Mouse (Mus musculus) ES-Bruce4 (cell line): Measurements from ENCODE around the gene Selplg. TPM values are rescaled to one million over a fixed set of nuclear protein-coding genes. Genes with fewer than 3 reads are reported as not detected.

ENCODE experiments used
- H3K27ac ChIP-seq: 2 replicates; pipeline ENCODE4 v1.5.1; 2012; ENCODE audit warnings: low read length, inconsistent platforms; ENCODE audit not compliant: insufficient read depth
- H3K27me3 ChIP-seq: 2 replicates; pipeline ENCODE4 v1.6.1; 2012; ENCODE audit warnings: mild to moderate bottlenecking, low read length, inconsistent platforms; ENCODE audit not compliant: control insufficient read depth, poor library complexity, insufficient read depth, severe bottlenecking
- H3K36me3 ChIP-seq: 2 replicates; pipeline ENCODE4 v1.6.1; 2012; ENCODE audit warnings: inconsistent platforms, mild to moderate bottlenecking, low read length, moderate library complexity; ENCODE audit not compliant: control insufficient read depth, poor library complexity, insufficient read depth, severe bottlenecking
- H3K4me1 ChIP-seq: one replicate; pipeline ENCODE4 v1.8.1; 2011; ENCODE audit warnings: low read length; ENCODE audit not compliant: control insufficient read depth, insufficient read depth
- H3K4me3 ChIP-seq: 2 replicates; pipeline ENCODE4 v1.5.1; 2011; ENCODE audit warnings: low read depth, mild to moderate bottlenecking, low read length
- H3K9ac ChIP-seq: 2 replicates; pipeline ENCODE4 v1.6.1; 2012; ENCODE audit warnings: low read depth, mild to moderate bottlenecking, inconsistent platforms; ENCODE audit not compliant: poor library complexity, severe bottlenecking
- H3K9me3 ChIP-seq: replicated peaks from 2 replicates; pipeline ENCODE4 v1.6.1; 2012; ENCODE audit warnings: mild to moderate bottlenecking, low read length, inconsistent platforms; ENCODE audit not compliant: control insufficient read depth, poor library complexity, insufficient read depth, severe bottlenecking
- CTCF ChIP-seq: IDR thresholded peaks from one replicate; pipeline ENCODE4 v1.8.1; 2011; ENCODE audit warnings: low read depth, low read length
- EP300 ChIP-seq: IDR thresholded peaks from 2 replicates; pipeline ENCODE4 v1.6.1; 2011; ENCODE audit warnings: low read depth, low read length; ENCODE audit not compliant: insufficient read depth
- POLR2A ChIP-seq: IDR thresholded peaks from one replicate; pipeline ENCODE4 v1.8.1; 2011; ENCODE audit warnings: low read length; ENCODE audit not compliant: insufficient read depth
- polyA plus RNA-seq: library from polyadenylated mRNA; stranded (reverse); fragments of >200 nt; gene quantifications from 2 replicates; pipeline ENCODE4 v1.2.4, GENCODE M21; 2011; ENCODE audit warnings: low read depth; ENCODE audit not compliant: missing spikeins, insufficient read depth, insufficient read length

The Selplg gene
- polyA plus RNA-seq, 1 experiment, result 0.72 TPM

DNA sequence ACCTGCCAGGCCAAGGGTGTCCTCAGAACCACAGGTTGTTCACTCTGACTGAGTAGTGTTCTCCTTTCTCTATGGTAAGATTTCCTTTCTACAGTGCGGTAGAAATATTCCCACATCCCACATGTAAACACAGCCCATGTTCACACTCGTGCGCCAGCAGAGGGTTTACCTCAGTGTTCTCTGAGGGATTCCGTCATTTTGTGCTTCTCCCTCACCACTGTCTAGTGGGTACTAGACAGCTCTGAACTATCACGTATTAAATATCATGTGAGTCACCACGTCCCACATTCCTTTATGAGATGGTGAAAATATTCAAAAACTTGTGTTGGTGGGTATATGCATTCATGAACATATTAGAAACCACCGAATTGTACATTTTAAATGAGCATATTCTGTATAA lies 20.0 kb upstream of the Selplg start:
- Histone ChIP-seq H3K36me3 (peaks cover 4% of the 10 kb centered on the region), H3K9me3 (no peaks in the 10 kb centered on the region)

DNA sequence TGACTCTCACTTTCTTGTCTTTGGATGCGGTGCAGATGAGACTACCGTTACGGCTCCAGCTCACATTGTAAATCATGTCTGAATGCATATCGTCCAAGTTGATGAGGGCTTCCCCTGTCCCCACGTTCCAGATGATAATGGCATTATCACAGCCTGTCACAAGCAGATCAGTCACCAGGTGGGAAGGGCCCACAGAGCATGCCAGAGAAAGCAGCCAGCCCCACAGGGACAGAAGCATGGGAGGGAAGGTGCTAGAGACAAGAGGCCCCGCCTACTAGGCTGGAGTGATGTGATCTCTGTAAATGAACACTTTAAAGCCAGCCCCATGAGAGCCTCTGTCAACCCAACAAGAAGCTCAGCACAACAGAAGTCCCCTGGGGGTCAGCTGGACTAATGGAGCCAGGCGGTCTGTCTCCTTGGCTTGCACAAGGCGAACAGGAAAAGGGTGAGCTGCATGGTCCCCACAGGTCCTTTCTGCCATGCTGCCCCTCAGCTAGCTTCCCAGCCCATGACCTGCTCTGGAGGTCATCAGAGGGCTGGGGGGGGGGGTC lies 18.3 kb upstream of the Selplg start:
- Histone ChIP-seq H3K4me3 (no peak overlapping the region), H3K9ac (no peak overlapping the region), H3K27ac (no peak overlapping the region), H3K36me3 (peaks cover 12% of the 10 kb centered on the region), H3K4me1 (no peaks in the 10 kb centered on the region), H3K27me3 (no peaks in the 10 kb centered on the region), H3K9me3 (no peaks in the 10 kb centered on the region)
- TF ChIP-seq EP300 (no peak), POLR2A (no peak), CTCF (no peak)

More for the DNA sequence above, 20.0 kb upstream of the Selplg start:
- no peak overlapping the region for H3K9ac ChIP-seq
- no peak overlapping the region for H3K27ac ChIP-seq
- no peaks in the 10 kb centered on the region for H3K27me3 ChIP-seq
- no peak overlapping the region for H3K4me3 ChIP-seq
- H3K4me1 ChIP-seq, result peaks cover 2% of the 10 kb centered on the region
- no peak for TF ChIP-seq EP300
- TF ChIP-seq CTCF, result no peak
- TF ChIP-seq POLR2A, result no peak

DNA sequence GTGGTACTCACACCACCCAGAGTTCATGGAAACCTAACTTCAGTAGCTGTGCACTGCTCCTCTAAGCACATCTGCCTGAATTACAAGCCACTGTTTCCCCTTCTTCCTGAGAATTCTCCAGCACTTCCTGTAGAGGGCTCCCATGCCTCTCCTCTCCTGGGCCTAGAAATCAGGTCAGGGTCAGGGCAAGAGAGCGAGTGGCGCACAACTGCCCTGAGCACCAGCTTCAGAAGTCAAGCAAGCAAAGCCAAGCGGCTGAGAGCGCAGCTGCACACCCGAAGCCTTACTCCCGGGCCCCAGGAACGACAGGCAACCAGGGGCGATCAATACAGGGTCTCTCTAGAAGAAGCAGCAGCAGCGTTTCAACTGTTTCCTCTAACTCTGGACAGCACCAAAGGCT lies 15.2 kb upstream of the Selplg start:
- no peak overlapping the region for H3K4me3 ChIP-seq
- H3K27me3 ChIP-seq, result no peaks in the 10 kb centered on the region
- H3K4me1 ChIP-seq, result no peaks in the 10 kb centered on the region
- no peak overlapping the region for H3K27ac ChIP-seq
- H3K36me3 ChIP-seq, result peaks cover 12% of the 10 kb centered on the region
- TF ChIP-seq POLR2A (no peak), EP300 (no peak), CTCF (no peak)
- H3K9me3 ChIP-seq, result no peaks in the 10 kb centered on the region
- H3K9ac ChIP-seq, result no peak overlapping the region

DNA sequence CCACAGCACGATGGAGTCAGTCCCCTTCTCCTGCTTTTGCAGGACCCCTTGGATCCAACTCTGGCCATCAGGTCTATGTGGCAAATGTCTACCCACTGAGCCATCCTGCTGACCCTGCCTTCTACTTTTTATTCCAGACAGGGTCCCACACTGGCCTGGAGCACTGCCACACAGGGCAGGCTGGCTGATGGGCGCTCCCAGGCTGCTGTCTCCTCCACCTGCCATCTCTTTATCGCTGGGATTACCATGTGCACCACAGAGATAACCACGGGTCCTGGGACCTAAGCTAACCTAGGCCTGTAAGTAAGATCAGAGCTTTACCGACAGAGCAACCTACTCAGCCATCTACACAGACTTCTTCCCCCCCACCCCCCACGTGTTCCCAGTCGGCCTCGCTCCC lies 14.2 kb upstream of the Selplg start:
- Histone ChIP-seq H3K4me1 (no peaks in the 10 kb centered on the region), H3K27ac (no peak overlapping the region), H3K36me3 (peaks cover 12% of the 10 kb centered on the region), H3K9ac (no peak overlapping the region), H3K9me3 (no peaks in the 10 kb centered on the region), H3K27me3 (no peaks in the 10 kb centered on the region), H3K4me3 (no peak overlapping the region)
- TF ChIP-seq CTCF (no peak), POLR2A (no peak), EP300 (no peak)

DNA sequence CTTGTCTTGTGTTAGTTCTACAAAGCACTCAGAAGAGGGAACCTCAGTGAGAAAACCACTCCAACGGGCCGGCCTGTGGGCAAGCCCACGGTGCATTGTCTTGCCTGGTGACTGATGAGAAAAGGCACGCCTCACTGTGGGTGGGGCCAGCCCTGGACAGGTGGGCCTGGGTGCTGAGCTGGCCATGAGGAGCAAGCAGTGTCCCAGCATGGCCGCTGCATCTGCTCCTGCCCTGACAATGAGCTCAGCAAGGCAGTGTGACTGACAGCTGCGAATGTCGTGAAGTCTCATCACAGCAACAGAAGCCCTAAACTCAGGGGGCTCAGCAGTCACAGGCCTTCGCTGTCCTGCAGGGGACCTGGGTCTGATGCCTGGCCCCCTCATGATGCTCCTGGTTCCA lies 13.2 kb upstream of the Selplg start:
- Histone ChIP-seq H3K27me3 (no peaks in the 10 kb centered on the region), H3K9me3 (no peaks in the 10 kb centered on the region), H3K4me1 (no peaks in the 10 kb centered on the region), H3K4me3 (no peak overlapping the region), H3K36me3 (peaks cover 12% of the 10 kb centered on the region), H3K9ac (no peak overlapping the region), H3K27ac (0 out of 2 replicates have a peak overlapping the region, but pooled peaks have one; percentile 2)
- no peak for TF ChIP-seq CTCF
- no peak for TF ChIP-seq EP300
- no peak for TF ChIP-seq POLR2A

DNA sequence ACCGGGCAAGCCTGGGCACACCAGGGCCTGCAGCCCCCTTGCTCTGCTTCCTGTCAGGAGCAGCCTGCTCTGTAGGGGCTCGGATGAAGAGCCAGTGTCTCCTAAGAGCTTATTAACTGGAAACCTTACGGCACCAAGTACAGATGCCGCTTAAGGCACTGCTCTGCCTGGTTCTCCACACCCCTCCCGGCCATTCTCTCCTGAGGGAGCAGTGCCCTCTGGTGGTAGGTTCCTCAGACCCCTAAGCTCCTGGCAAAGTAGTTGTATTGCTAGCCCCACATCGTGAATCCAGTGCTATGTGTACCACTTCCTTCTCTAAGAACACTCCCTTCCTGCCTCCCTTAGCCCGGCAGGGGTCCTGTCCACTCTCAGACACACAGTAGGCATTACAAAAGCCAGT lies 12.3 kb upstream of the Selplg start:
- peak; percentile 90 for TF ChIP-seq CTCF
- no peak for TF ChIP-seq POLR2A
- TF ChIP-seq EP300, result 0 out of 2 replicates have a peak, but pooled peaks have one; percentile 24

More for the DNA sequence above, 12.3 kb upstream of the Selplg start:
- Histone ChIP-seq H3K36me3 (peaks cover 12% of the 10 kb centered on the region), H3K4me3 (no peak overlapping the region), H3K27me3 (no peaks in the 10 kb centered on the region), H3K27ac (peak overlapping the region; percentile 74), H3K9ac (peak overlapping the region; percentile 40), H3K9me3 (no peaks in the 10 kb centered on the region), H3K4me1 (no peaks in the 10 kb centered on the region)
